Mouse (Mus musculus) liver, adult (tissue): ENCODE data around the gene AK157302.
"Not testable (repeated sequence)": the region's sequence is repeated elsewhere in the genome, so short reads cannot be mapped to it uniquely, and the experiment has no call there.

Experiments
- GATA4 ChIP-seq: IDR thresholded peaks from 2 replicates; pipeline ENCODE4 v1.6.1; 2014; ENCODE audit warnings: mild to moderate bottlenecking, low read length; ENCODE audit not compliant: insufficient replicate concordance

The AK157302 gene

GRCm38 (mm10) chr13:21495080-21495479, at the start of gene AK157302:
TSS of gene AK157302 (plus strand) at chr13:21495223.
- no peak for TF ChIP-seq GATA4

- TF ChIP-seq GATA4 = no peak
Observed at GRCm38 (mm10) chr13:21446796-21447195, 48.2 kb upstream of the AK157302 start.

- no peak for TF ChIP-seq GATA4
Observed at GRCm38 (mm10) chr13:21447856-21448614, 47.0 kb upstream of the AK157302 start.

GRCm38 (mm10) chr13:21453042-21453441, 42.0 kb upstream of the AK157302 start:
- TF ChIP-seq GATA4 = no peak

GRCm38 (mm10) chr13:21453449-21453848, 41.6 kb upstream of the AK157302 start, which contains the start of gene Zscan26:
TSS of gene Zscan26 (minus strand) at chr13:21453730.
- no peak for TF ChIP-seq GATA4

GRCm38 (mm10) chr13:21454133-21454532, 40.9 kb upstream of the AK157302 start:
- TF ChIP-seq GATA4 = no peak

- no peak for TF ChIP-seq GATA4
Observed at GRCm38 (mm10) chr13:21456347-21456746, 38.7 kb upstream of the AK157302 start.

- no peak for TF ChIP-seq GATA4
Observed at GRCm38 (mm10) chr13:21467336-21467735, 27.7 kb upstream of the AK157302 start.

- no peak for TF ChIP-seq GATA4
Observed at GRCm38 (mm10) chr13:21468061-21469019, 26.7 kb upstream of the AK157302 start, which contains the start of gene Nkapl. TSS of gene Nkapl (minus strand) at chr13:21468509.

GRCm38 (mm10) chr13:21469097-21469496, 25.9 kb upstream of the AK157302 start:
- no peak for TF ChIP-seq GATA4

- TF ChIP-seq GATA4 = no peak
Observed at GRCm38 (mm10) chr13:21472427-21472826, 22.6 kb upstream of the AK157302 start.

GRCm38 (mm10) chr13:21478759-21479670, 16.0 kb upstream of the AK157302 start, which contains the start of the genes Zkscan4 and Gm10065:
TSS of gene Zkscan4 (plus strand) at chr13:21478907.
TSS of gene Gm10065 (minus strand) at chr13:21479441.
- not testable (repeated sequence) for TF ChIP-seq GATA4

GRCm38 (mm10) chr13:21486881-21487280, 8.1 kb upstream of the AK157302 start:
- no peak for TF ChIP-seq GATA4

GRCm38 (mm10) chr13:21492847-21493246, 2.2 kb upstream of the AK157302 start:
- no peak for TF ChIP-seq GATA4
